Mouse (Mus musculus) right cerebral cortex, postnatal 10 days (tissue): ENCODE results near the gene Sox5.
A peak's percentile ranks its signal among the peaks of the same experiment; 100 is the strongest.
"Not testable (repeated sequence)": the region's sequence is repeated elsewhere in the genome, so short reads cannot be mapped to it uniquely, and the experiment has no call there.

Source experiments
- DNase-seq, 2 experiments: peaks; one replicate each; pipeline ENCODE4 v3.0.0; 2021; ENCODE audit warnings: low spot score in 2 of 2

Gene Sox5

DNA sequence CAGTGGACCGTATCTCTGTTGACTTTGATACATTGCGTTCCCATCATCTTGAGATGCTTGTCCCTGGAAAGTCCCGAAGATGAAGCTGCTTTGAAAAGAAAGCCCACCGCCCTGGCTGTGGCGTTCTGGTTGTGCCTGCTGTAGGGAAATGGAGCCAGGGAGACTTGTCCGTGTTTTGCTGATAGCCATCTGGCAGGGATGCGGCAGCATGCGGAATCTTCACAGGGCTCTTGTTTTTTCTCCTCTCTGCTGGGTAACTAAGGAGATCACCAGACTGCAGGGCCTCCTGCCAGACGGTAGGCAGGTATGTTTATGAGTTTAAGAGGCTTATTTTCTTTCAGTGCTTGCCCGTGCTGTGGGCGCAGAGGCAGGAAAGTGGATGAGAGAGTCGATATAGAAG lies 499.0 kb downstream of the Sox5 start:
- peak; percentile 55 to 72 for DNase-seq

DNA sequence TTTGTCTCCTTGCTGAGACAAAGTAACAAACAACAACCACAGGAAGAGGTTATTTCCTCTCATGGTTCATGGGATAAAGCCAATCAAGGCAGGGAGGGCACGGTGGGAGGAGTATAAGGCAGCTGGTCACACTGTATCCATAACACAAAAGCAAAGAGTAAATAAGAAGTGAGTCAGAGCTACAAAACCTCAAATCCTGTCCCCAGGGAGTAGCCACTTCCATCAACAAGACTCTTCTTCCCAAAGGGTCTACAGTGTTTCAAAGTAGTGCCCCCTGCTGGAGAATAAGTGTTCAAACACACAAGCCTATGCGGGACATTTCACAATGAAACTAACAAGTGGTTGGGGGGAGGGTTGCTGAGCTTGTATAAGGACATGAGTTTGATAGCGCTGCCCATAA lies 500.1 kb downstream of the Sox5 start:
- no peak for DNase-seq

DNA sequence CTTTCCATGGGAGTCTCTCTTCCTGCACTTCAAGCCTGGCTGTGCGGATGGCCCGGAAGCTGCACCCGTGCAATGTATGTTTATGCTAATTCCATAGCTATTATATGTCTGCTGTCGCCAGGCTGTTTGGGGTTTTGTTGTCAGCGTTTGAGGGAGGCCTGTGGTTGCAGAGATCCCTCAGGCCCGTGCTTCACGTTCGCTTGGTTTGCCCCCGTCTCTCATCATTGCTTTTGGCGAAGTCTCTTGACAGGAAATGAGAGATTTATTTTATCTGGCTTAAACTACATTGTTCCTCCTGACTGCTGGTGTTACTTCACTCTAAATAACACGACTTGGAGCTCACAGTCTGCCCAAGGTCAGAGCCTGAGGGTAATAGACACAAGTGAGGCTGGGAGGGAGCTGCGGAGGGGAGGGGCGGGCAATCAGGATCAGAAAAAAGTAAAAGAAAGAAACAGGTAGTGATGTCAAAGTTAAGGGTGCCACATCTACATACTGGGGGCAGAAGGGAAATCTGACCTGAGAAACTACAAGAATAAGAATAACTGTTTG lies 503.2 kb downstream of the Sox5 start:
- DNase-seq = no peak

DNA sequence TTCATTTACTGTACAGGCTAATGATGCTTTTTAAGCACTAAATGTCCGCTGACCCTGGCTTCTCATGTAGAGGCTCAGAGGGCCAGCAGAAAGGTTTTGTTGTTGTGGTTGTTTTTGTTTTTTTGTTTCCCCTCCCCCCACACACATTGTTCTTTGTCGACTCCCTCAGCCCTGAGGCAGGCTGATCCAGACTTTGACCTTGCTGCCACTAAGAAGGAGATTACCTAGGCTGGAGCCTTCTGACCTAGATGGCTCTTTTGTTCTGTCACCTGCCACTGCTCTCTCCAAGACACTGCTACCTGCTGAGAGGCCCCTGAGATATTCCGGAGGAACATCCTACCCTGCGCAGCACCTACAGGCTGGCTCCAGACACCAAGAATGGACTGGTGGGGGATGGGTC lies 508.4 kb downstream of the Sox5 start:
- DNase-seq = not testable (repeated sequence)

DNA sequence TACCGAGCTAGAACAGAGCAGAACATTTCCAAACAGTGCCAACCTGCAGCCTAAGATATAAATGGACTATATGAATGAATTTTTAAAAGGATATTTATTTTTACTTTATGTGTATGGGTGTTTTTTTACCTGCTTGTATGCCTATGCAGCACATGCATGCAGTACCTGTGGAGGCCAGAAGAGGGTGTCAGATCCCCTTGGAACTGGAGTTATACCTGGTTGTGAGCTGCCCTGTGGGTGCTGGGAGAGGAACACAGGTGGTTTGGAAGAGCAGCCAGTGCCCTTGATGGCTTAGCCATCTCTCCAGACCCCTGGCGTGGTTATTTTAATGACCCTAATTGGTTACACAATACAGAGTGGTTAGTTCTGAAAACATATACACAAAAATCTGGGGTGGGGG lies 510.5 kb downstream of the Sox5 start:
- DNase-seq = no peak

DNA sequence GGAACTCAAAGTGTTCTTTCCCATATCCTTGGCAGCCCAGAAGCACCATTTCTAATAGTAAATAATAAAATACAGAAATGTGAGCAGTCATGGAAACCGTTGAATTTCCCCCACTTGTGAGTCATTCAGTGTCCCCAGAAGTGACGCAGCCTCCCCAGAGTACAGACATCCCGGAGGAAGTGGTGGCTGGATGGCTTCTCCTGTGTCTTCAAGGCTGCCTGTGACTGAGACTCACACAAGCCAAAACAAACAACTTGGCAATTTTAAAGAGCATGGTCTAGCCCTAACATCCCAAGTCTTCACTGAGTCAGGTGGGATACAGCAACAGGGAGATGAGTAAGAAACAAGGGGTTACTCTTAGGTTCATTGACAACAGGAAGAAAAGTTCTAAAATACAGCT lies 511.5 kb downstream of the Sox5 start:
- DNase-seq = no peak

DNA sequence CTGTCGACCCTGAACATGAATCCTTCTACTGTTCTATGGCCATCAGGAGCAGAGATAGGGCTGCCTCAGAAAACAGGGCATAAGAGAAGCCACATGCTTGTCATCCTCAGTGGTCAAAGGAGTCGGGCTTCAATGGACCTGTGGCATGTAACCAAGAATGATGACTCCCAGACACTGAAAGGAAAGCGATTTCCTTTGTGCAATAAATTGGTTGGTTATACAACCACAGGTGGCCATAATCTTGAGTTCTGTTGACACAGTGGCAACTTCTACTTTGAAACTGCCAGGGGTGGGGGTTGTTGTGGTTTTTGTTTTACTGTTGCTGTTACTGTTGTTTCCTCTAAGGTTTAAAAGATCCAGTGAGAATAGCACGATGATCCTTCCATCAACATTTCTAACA lies 512.1 kb downstream of the Sox5 start:
- no peak for DNase-seq

DNA sequence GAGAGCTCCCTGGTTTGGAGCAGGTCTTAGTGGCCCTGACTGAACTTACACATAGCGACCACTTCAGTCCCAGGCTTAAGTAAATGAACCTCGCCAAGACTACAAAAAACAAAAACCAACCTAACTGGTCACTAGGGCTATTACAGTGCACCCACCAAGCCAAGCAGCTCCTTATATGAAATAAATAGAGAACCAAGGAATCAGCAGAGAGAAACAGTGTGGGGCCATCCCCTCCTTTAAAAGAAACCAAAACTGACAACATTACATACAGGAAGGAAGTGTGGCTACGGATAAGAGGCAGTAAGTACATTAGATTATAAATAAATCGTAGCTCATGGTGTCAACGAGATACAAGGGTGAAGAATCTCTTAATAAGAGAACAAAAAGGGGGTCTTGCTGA lies 516.0 kb downstream of the Sox5 start:
- no peak for DNase-seq

DNA sequence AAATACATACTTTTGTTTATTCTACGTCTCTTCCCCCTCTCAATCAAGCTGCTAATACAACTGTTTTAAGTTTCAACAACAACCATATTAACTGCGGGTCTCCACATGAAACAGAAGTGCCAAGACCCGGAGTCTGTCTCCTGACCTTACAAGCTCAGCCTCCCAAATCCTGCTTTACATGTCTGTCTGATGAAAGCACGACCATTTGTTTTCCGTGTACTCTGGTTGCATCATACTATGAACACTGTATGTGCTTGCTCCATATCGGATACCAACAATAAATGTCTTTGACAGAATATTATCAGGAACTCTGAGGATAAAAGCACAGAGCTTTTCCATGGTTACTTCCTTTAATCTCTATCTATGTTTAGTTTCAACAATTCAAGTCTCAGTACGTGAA lies 516.8 kb downstream of the Sox5 start:
- DNase-seq = no peak

DNA sequence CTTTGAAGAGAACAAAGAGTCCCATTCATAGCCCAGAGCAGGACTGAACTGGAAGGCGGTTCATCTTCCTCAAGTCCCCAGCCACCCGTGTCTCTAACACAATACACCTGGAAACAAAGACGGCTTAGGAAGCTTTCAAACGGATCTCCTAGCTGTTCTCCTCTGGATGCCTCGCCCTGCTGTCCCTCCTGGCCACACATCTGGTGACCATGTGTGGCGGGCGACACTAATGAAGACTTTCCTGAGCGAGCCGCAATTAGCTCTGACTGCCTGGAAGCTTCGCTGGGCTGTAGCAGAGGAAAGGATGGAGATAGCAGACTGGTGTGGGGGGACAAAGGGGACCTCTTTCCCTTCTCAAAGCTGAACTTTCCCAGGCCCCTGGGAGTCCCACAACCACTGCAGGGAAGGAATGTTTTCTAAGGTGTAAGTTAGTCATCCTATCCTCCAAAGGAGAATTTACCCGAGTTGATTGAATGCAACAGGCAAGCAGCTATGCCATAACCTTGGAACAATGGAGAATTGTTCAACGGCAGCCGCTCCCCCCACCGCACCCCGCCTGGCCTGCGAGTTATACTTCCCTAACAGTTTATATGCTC lies 517.4 kb downstream of the Sox5 start:
- no peak for DNase-seq

DNA sequence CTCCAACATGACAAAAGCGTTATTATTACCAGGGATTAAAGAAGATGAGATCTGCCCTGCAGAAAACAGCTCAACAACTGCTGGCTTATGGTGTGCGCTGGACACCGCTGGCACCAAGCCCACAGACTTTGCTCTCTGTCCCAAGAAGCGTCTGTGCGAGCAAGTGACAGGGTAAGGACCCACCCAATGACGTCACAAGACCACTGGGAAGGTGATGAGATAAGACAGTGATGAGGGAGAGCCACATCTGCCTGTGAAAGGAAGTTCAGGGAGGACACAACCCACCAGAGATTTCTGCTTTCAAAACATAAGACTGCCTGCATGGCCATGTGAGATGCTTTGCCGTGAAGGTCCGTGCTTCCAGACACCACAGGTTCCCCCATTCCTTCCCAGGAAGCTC lies 525.3 kb downstream of the Sox5 start:
- no peak for DNase-seq

DNA sequence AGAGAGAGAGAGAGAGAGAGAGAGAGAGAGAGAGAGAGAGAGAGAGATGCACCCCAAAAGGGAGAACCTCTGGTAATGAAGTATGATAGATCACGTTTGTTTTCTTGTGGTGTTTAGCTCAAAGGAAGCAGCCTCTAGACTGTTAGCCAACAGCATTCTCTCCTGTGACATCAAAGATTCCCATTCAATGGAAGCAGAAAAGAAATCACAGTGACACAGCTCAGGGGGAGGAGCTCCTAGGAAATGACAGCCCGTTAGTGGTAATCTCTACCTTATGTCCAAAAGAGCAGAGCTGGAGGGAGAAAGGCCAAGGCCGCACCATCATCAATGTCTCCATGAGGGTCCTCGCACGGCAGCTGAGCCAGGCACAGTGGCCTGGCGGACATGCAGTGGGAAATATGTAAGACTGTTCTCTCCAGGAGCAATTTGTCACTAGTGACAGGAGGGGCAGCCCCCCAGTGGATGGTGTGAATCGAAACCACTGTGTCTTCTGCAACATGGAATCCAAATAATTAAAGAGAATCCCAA lies 529.5 kb downstream of the Sox5 start:
- DNase-seq = no peak

DNA sequence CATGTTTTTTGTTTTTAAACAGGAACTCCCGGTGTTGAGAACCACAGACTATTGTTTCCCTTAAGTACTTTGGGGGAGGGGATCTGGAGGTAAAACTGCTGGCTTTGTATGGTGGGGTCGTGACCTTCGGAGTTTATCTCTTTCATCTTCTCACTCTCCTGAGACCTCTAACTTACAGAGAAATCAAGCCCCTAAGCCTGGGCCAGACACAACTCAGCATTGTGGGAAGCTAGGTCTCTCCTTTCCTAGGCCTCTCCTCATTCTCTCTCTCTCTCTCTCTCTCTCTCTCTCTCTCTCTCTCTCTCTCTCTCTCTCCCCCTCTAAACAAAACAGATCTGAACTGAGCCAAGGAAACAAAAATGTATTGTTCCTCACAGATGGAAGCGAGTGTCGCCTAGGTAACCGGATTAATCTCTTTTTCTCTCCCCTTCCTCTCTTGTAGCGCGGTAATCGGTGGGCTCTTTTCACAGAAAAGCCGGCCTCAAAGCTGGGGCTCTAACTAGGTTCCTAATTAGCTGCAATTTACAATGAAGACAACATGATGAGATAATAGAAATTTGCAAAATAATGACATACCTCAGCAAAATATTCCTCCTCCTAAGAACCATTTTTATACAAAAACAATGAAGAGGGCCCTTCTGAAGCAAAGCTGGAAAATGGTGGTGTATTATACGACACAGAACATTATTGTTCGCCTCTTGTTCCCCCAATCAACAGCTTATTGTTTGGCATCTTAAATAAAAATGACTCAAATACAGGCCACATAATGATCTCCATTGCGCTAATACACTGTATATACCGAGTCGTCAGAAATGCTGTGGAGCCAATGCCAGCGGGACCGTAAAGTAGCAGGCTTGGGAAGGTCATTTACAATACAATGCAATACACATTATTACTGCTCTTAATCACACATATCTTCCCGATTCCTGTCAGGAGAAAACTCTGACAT lies 530.3 kb downstream of the Sox5 start:
- peak; percentile 28 to 34 for DNase-seq

DNA sequence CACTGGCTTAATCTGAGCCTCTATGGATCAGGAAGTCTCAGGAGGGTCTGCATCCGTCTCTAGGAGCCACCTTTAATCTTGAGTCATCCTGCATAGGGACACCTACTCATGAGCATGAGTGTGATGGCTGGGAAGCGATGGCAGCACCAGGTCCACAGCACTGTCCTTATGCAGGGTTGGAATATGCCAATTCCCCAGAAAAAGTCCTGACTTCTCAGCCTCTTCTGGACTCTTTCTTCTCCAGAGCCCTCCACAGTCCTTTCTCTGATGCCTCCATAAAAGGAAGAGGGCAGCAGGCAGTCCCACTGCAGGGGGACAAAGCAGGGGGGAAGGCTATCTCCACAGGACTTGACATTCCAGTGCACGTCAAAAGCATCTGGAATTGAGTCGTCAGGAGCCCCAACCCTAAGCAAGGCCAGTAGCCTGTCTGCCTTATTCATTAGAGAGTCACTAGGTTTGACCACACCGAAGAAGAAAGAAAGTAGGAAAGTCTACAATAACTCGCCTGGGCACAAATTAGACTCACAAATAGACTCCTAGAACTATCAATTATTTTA lies 531.1 kb downstream of the Sox5 start:
- DNase-seq = no peak

DNA sequence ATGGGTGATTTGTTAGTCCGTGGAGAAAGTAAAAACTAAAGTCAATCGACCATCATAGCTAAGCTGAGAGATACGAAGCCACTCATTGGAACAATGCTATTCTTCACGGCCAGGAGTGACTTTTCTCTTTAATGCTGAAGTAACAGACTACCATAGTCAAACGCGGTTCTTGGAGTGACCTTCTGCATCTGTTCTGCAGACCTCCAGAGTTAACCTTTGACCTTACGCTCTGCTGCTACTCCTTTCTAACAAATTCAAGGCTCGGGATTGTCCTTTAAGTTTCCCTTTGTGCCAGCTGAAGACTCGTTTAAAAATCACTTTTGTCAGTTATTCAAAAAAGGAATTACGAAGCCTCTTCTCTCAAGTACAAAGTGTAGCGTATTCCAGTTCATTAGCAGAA lies 545.2 kb downstream of the Sox5 start:
- DNase-seq = no peak

DNA sequence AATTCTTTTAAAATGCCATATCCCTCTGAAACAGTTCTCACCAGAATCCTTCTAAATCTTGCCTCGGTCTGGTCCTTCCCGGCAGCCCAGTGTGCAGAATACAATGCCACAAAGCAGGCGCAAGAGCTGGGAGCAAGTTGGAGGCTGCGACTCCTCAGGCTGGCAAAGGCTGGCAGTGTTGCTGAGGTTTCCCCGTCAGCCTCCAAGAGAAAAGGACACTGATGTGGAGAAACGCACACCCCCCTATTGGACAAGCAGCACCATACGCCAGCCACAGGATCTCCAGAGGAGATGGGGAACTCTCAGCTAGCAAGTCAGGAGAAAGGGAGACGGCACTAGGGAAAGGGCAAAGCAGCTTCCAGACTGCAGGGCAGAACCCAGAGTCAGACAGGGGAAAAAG lies 577.8 kb downstream of the Sox5 start:
- peak; percentile 66 to 77 for DNase-seq

DNA sequence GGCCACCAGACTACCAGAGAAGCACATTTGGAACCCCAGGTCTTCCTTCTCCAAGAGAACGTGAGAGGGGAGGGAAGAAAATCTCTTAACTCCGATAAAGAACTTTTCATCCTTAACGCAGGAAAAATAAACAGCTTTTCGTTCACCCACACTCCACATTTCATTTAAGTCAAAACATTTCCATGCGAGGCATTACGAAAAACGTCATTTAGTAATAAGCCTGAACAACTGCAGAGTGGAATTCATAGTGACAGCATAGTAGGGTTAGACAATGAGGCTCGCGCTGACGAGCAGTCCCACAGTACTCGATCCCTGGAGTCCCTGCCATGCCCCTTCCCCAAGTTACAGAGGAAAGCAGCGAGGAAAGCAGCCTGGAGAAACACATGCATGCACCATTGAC lies 578.8 kb downstream of the Sox5 start:
- DNase-seq = no peak

DNA sequence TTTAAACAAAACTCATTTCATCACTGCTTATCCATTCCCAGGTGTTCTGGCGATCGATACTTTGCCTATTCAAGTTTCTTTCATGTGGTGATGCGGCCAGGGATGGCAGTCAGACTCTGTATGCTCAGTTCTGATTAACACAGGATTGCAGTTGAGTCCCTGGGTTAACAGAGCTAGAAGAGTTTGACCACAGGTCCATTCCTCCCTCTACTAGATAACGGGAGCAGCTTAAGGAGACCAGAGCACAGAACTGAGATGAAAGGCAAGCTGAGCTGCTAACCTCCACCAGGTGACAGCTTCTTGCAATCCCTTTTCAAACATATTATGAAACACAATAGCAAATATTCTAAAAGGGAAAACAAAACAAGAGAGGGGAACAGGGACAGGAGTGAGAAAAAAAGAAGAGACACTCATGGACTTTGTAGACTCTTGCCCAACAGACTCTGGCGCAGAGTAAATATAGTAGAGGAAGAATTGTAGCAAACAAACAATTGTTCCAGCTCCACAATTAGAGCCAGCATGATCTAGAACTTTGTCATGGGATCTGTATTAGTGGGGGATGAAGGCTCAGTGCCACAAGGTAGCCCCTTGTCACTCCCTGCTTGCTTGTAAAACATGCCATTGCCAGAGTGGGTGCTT lies 580.3 kb downstream of the Sox5 start:
- no peak for DNase-seq

DNA sequence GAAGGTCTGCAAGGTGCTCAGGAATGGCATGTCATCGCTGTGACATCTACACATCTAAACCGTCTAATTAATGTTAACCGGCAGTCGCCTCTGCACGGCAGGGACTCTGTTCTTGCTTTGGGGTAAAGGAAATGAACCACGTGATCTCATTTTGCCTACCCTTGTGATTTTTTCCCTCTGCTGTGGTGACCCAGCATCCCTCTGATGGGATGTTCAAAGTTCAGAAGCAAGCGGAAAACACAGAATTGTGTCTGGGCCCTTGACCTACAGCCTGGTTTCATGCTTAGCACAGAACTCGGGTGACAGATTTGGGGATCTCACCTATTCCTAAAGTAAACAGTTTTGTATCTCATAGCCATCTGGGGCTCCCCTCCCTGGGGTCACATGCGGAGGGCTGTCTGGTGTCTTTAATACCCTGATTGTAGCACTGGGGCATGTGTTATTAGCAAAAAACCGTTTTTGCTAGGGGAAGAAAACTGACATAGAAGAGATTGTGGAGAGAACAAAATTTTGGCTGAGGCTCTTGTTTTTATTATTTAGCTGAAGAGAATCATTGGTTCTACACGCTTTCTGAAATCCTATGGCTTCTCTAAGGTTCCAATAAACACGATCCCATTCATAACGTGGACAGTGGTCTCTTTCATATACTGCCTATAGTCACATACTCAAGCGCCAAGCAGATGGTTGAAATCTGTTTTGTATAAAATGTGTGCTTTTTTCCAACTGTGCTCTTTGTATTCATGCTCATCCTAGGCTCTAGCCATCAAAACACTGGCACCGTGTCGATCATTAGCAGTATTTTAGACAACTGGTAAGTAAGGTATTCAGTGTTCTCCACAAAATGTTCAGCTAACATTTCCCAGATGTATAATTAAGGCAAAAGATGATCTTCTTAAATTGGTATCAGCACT lies 584.3 kb downstream of the Sox5 start:
- peak in 1 of 2 experiments; percentile 30 for DNase-seq

DNA sequence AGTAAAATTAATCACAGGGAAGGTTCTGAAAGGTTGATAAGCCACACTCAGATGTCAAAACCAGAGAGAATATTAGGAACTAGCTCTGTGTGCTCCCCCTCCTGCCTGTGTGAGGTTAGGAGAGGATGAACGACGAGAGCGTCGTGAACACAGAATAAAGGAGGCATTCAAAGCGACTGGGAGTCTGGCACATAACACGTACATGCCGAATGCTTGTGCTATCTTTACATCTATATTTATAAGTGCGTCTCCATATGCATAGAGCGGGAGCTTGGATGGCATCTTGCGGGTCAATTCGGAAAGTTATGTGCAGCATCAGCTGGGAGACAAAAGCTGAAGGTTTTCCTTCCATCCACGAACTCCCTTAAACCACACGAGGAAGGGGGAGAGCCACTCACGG lies 585.8 kb downstream of the Sox5 start:
- peak in 1 of 2 experiments; percentile 48 for DNase-seq

DNA sequence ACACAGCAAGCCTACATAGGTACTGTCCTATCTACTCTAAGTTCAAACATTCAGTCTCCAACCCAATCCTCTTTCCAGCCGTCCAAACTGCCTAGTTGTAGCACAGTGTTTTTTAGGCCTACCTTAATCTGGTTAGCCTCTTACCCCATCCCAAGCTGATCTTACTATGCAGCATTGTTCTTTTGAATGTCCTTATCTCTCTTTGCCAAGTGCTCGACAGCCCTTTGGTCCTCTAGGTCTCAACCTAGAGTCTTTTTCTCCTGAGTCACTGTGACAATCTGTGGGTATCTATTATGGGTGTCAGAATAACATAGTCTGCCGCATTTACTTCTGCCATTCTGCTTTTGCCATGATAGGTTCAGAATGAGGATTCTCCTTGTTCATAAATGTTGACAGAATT lies 598.7 kb downstream of the Sox5 start:
- no peak for DNase-seq
